Mouse (Mus musculus): ENCODE measurements around the gene Sp2. TPM values are rescaled to one million over a fixed set of nuclear protein-coding genes. Genes with fewer than 3 reads are reported as not detected.

Gene Sp2
- polyA plus RNA-seq, 1 experiment from 2014 or later = 20.7 TPM

GRCm38 (mm10) chr11:97009198-97009790 lies 26.5 kb upstream of the Sp2 start:
- 58% methylated on average over 8 of the region's 8 CpGs for WGBS (ENCODE audit: missing documents)
- H3K4me3 ChIP-seq (ENCODE audit: inconsistent target) = no peak overlapping the region
- H3K36me3 ChIP-seq (ENCODE audit: inconsistent target) = no peaks in the 10 kb centered on the region
- H3K27ac ChIP-seq = no peak overlapping the region
- H3K79me2 ChIP-seq (ENCODE audit: inconsistent target) = no peaks in the 10 kb centered on the region

DNA sequence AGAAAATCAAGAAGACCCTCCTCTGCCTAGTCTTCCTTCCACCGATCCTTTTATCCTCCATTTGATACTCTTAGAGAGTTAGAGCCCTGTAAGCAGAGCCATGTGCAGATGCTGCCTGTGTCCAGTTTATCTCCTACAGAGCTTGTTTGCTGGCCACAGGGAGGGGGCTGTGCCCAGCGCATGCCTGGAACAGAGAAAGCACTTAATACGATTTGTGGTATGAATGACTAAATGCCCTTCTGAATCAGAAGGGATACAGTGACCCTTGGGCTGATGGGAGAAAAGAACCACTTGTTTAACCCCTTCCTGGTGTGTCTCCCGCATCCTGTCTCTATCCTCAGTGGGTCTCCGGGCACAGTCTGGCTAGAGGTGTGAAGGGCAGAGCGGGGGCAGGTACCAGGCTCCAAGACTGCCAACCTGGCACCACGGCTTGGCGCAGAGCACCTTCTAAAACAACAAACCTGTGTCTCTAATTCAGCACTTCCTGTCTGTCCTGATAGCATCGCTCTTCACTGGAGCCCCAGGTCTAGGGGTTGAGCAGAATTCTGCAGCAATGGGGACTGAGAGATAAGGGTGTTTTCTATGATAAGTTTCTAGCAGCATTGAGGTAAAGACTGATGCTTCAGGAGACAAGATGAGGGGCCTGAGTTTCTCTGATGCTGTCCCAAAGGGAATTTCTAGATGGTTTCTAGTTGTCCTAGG lies 24.5 kb upstream of the Sp2 start:
- H3K79me2 ChIP-seq (ENCODE audit: inconsistent target) = no peaks in the 10 kb centered on the region
- no peak overlapping the region for H3K4me3 ChIP-seq (ENCODE audit: inconsistent target)
- no peak overlapping the region for H3K27ac ChIP-seq
- WGBS (ENCODE audit: missing documents) = 78% methylated on average over 9 of the region's 9 CpGs
- no peaks in the 10 kb centered on the region for H3K36me3 ChIP-seq (ENCODE audit: inconsistent target)

GRCm38 (mm10) chr11:97003170-97003569 lies 20.4 kb upstream of the Sp2 start:
- no peaks in the 10 kb centered on the region for H3K79me2 ChIP-seq (ENCODE audit: inconsistent target)
- 39% methylated on average over 5 of the region's 5 CpGs for WGBS (ENCODE audit: missing documents)
- no peaks in the 10 kb centered on the region for H3K36me3 ChIP-seq (ENCODE audit: inconsistent target)
- H3K27ac ChIP-seq = no peak overlapping the region
- H3K4me3 ChIP-seq (ENCODE audit: inconsistent target) = no peak overlapping the region

DNA sequence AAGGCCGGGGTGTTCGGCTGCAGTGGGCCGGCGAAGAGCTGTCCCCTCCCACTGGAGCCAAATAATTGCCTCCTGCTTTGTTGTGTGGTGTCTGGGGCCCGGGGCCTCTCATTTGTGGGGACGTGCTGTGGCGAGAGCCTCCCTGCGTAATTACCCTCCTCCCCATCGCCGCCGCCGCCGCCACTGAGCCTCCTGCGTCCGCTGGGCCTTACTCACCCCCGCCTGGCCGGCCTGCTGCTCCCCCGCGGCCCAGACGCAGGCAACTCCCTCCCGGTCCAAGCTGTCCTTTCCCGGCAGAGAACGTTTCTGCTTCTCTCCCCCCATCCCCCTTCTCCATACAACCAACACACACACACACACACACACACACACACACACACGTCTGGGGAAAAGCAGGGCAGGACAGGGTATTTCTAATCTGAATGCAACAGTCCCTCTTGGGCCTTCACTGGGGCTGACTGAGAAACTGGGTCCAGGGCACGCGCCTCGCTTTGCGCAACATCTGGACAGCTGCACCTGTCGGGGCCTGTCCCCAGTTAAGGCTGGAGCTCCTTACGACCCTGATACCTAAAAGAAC lies 14.7 kb upstream of the Sp2 start:
- Histone ChIP-seq H3K4me3 (ENCODE audit: inconsistent target) (no peak overlapping the region), H3K27ac (no peak overlapping the region)

DNA sequence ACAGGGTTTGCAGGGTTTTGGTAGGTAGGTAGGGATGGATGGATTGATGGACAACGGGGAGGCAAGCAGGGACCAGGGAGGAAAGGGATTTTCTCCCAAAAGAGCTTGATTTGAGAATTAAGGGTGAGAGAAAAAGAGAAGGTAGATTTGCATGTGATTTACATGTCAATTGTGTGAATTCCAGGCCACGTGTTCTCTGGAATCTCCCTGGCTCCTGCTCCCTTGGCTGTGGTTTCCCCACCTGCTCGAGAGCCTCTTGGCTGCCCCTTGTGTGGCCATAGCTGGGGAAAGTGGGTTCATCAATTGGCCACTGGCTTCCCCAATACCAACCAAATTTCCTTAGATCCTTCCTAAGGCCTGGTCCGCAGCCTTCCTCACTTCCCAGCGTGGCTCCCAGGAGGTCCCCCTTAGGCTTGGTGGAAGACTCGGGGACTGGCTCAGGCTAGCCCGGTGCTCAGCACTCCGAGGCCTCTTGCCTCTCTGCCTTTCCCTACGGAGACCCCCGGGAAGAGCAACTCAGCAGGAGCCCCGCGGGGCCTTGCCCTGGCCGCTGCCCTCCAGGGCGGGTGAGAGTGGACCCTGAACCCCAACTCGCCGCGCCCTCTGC lies 14.1 kb upstream of the Sp2 start:
- Histone ChIP-seq H3K4me3 (ENCODE audit: inconsistent target) (no peak overlapping the region), H3K27ac (no peak overlapping the region), H3K79me2 (ENCODE audit: inconsistent target) (no peaks in the 10 kb centered on the region), H3K36me3 (ENCODE audit: inconsistent target) (no peaks in the 10 kb centered on the region)
- 71% methylated on average over 15 of the region's 17 CpGs for WGBS (ENCODE audit: missing documents)

More for the DNA sequence above, 14.7 kb upstream of the Sp2 start:
- WGBS (ENCODE audit: missing documents) = 27% methylated on average over 30 of the region's 30 CpGs
- Histone ChIP-seq H3K36me3 (ENCODE audit: inconsistent target) (no peaks in the 10 kb centered on the region), H3K79me2 (ENCODE audit: inconsistent target) (no peaks in the 10 kb centered on the region)

GRCm38 (mm10) chr11:96995836-96996772 lies 13.3 kb upstream of the Sp2 start:
- no peaks in the 10 kb centered on the region for H3K36me3 ChIP-seq (ENCODE audit: inconsistent target)
- H3K4me3 ChIP-seq (ENCODE audit: inconsistent target) = no peak overlapping the region
- no peak overlapping the region for H3K27ac ChIP-seq
- WGBS (ENCODE audit: missing documents) = 83% methylated on average over 15 of the region's 15 CpGs
- no peaks in the 10 kb centered on the region for H3K79me2 ChIP-seq (ENCODE audit: inconsistent target)

GRCm38 (mm10) chr11:96995031-96995430 lies 12.3 kb upstream of the Sp2 start:
- no peak overlapping the region for H3K4me3 ChIP-seq (ENCODE audit: inconsistent target)
- WGBS (ENCODE audit: missing documents) = 91% methylated on average over 3 of the region's 5 CpGs
- H3K36me3 ChIP-seq (ENCODE audit: inconsistent target) = no peaks in the 10 kb centered on the region
- H3K79me2 ChIP-seq (ENCODE audit: inconsistent target) = no peaks in the 10 kb centered on the region
- no peak overlapping the region for H3K27ac ChIP-seq

GRCm38 (mm10) chr11:96992722-96993311 lies 10.1 kb upstream of the Sp2 start:
- H3K4me3 ChIP-seq (ENCODE audit: inconsistent target) = no peak overlapping the region
- H3K79me2 ChIP-seq (ENCODE audit: inconsistent target) = no peaks in the 10 kb centered on the region
- 56% methylated on average over 8 of the region's 8 CpGs for WGBS (ENCODE audit: missing documents)
- no peaks in the 10 kb centered on the region for H3K36me3 ChIP-seq (ENCODE audit: inconsistent target)
- no peak overlapping the region for H3K27ac ChIP-seq

GRCm38 (mm10) chr11:96991501-96991900 lies 8.7 kb upstream of the Sp2 start:
- WGBS (ENCODE audit: missing documents) = 83% methylated on average over 5 of the region's 5 CpGs
- Histone ChIP-seq H3K4me3 (ENCODE audit: inconsistent target) (no peak overlapping the region), H3K36me3 (ENCODE audit: inconsistent target) (no peaks in the 10 kb centered on the region), H3K27ac (no peak overlapping the region), H3K79me2 (ENCODE audit: inconsistent target) (no peaks in the 10 kb centered on the region)

DNA sequence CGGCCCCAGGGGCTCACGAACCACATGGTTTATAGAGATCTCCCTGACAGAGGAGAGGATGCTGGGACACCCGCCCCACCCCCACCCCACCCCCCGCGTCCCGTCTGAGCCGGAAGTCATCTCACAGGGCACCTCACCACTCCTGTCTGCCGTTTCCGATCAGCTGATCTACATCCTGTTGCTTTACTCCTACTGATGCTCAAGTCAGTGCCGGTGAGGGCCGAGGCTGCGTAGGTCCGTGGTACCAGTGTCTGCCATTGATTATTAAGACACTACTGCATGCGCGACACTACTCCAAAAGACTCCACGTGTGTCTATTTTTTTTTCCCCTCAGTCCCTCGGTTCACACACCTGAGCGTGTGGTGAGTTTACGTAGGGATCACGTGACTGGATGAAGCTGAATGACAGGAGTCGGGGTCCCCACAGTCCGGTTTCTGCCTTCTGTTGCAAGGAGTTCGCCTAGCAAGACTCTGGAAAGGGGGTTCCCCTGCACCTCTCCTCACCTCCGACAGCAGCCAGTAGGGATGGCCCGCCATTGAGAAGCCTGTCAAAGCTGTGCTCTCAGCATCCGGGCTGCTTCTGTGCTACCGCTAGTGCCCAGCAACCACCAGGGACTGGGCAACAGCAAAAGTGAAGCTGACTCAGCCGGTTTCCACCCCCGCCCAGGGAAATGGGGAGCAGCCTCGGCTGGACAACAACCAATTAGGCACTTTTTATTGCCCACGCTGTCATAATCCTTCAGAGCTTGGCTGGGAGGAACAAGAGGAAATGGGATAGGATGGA lies 5.3 kb upstream of the Sp2 start:
- H3K4me3 ChIP-seq (ENCODE audit: inconsistent target) = no peak overlapping the region
- WGBS (ENCODE audit: missing documents) = 3% methylated on average over 31 of the region's 31 CpGs
- no peak overlapping the region for H3K27ac ChIP-seq
- H3K36me3 ChIP-seq (ENCODE audit: inconsistent target) = no peaks in the 10 kb centered on the region
- no peaks in the 10 kb centered on the region for H3K79me2 ChIP-seq (ENCODE audit: inconsistent target)

DNA sequence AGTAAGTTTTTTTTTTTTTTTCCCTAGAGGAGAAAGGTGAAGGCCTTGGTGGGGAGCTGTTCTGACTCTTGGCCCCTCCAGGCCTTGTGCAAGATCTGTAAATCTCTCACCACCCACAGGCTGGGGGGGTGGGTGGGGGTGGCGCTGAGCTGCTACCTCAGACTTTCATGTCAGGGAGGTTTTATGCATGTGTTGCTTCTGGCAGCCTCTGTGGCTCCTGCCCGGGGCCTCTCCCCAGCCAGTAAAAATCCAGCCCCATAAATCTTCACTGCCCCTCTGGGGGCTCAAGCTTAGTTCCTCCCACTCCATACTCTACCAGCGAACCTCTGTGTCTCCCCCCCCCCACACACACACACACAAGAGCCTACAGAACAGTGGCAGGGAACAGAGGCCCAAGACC lies 3.7 kb upstream of the Sp2 start:
- Histone ChIP-seq H3K79me2 (ENCODE audit: inconsistent target) (no peaks in the 10 kb centered on the region), H3K36me3 (ENCODE audit: inconsistent target) (no peaks in the 10 kb centered on the region), H3K27ac (no peak overlapping the region), H3K4me3 (ENCODE audit: inconsistent target) (no peak overlapping the region)
- WGBS (ENCODE audit: missing documents) = 54% methylated on average over 3 of the region's 3 CpGs

GRCm38 (mm10) chr11:96984903-96985302 lies 2.1 kb upstream of the Sp2 start:
- Histone ChIP-seq H3K4me3 (ENCODE audit: inconsistent target) (no peak overlapping the region), H3K79me2 (ENCODE audit: inconsistent target) (no peaks in the 10 kb centered on the region), H3K36me3 (ENCODE audit: inconsistent target) (no peaks in the 10 kb centered on the region), H3K27ac (no peak overlapping the region)
- 93% methylated on average over 4 of the region's 4 CpGs for WGBS (ENCODE audit: missing documents)

GRCm38 (mm10) chr11:96982355-96982754 lies 404 bp downstream of the Sp2 start:
- 3% methylated on average over 7 of the region's 7 CpGs for WGBS (ENCODE audit: missing documents)

More at GRCm38 (mm10) chr11:96982355-96982754, 404 bp downstream of the Sp2 start:
- H3K36me3 ChIP-seq (ENCODE audit: inconsistent target) = no peaks in the 10 kb centered on the region
- H3K4me3 ChIP-seq (ENCODE audit: inconsistent target) = no peak overlapping the region
- no peaks in the 10 kb centered on the region for H3K79me2 ChIP-seq (ENCODE audit: inconsistent target)
- H3K27ac ChIP-seq = no peak overlapping the region
